Mouse (Mus musculus): ENCODE measurements at regions not wholly inside any gene's neighbourhood (a gene's known extent, or its start where the extent isn't known, plus 50 kb on each side); places are given as distances from the start of the nearest gene placed in this dataset.
A peak's percentile ranks its signal among the peaks of the same experiment; 100 is the strongest.

DNA sequence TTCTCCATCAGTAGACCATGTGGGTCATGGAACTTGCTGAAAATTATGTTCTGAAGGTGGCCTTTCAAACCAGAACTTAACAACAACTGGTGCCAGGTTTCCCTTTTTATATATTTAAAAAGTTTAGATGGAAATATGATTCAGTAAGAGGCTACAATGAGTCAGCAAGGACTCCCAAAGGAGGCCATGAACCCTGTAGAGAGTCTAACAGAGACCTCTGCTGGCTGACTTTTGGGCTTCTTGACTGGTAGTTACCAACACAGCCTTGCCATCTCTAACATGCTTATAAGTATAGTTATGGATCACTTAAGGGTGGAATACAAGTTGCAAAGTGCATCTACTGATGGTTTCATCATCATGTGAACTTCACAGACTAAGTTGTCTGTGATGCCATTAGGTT is 94.3 kb upstream of the Tle4 start:
- Histone ChIP-seq H3K36me3 (ENCODE audit: control insufficient read depth, insufficient read depth, low read length) (no peaks in the 10 kb centered on the region), H3K4me3 (ENCODE audit: low read depth, low read length) (no peak overlapping the region), H3K9ac (ENCODE audit: low read length) (no peak overlapping the region), H3K9me3 (replicated peaks; ENCODE audit: control insufficient read depth, low read length) (no peaks in the 10 kb centered on the region; the same call in 1 of the 2 replicates), H3K27ac (ENCODE audit: low read depth, low read length) (no peak overlapping the region), H3K4me1 (ENCODE audit: control insufficient read depth, insufficient read depth, low read length) (no peaks in the 10 kb centered on the region), H3K4me2 (ENCODE audit: low read length) (no peak overlapping the region), H3K27me3 (replicated peaks; ENCODE audit: control insufficient read depth, insufficient read depth, low read length) (no peaks in the 10 kb centered on the region)
- ATAC-seq = no peak
- no peak for DNase-seq (ENCODE audit: low spot score)

DNA sequence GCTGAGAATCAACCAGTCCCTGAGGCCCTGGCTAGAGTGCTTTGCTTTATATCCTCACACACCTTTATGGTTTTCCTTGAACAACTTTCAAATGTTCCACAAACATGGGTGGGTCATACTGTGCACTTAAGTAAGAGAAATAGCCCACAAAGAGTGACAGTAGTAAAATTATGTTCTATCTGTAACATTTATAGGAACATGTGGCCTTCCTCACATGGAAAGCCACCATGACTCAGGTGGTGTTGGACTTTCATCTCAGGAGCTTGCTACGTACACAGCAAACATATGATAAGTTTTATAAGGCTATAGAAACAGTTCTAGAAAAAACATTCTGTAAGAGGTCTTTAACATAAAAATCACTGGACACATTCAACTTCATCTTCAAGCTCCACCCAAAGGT is 87.8 kb upstream of the Tle4 start:
- Histone ChIP-seq H3K27me3 (replicated peaks; ENCODE audit: control insufficient read depth, insufficient read depth, low read length) (no peaks in the 10 kb centered on the region), H3K4me3 (ENCODE audit: low read depth, low read length) (no peak overlapping the region), H3K4me2 (ENCODE audit: low read length) (no peak overlapping the region), H3K36me3 (ENCODE audit: control insufficient read depth, insufficient read depth, low read length) (no peaks in the 10 kb centered on the region), H3K9me3 (replicated peaks; ENCODE audit: control insufficient read depth, low read length) (no peaks in the 10 kb centered on the region; the same call in 1 of the 2 replicates), H3K27ac (ENCODE audit: low read depth, low read length) (no peak overlapping the region), H3K9ac (ENCODE audit: low read length) (no peak overlapping the region), H3K4me1 (ENCODE audit: control insufficient read depth, insufficient read depth, low read length) (no peaks in the 10 kb centered on the region)
- ATAC-seq (no peak), DNase-seq (ENCODE audit: low spot score) (no peak)
- 94% methylated on average over 1 of the region's 1 CpGs for WGBS

DNA sequence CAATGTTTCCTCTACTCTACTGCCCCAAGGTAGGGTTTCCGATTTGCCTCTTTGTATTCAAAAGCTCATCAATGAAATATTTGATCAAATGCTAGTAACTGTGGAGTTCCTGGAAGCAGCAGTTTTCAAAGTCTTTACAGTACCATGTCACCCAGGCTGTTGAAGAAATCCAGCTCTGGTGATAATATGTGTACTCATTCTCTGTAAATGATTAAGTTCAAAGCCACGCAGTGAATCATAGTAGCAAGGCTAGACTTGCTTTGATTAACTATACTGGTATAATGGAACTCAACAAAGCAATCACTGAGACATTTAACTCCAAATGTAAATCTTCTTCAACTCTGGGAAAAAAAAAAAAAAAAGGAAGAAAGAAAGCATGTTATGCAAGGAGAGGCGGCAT is 86.8 kb upstream of the Tle4 start:
- Histone ChIP-seq H3K4me2 (ENCODE audit: low read length) (no peak overlapping the region), H3K27ac (ENCODE audit: low read depth, low read length) (no peak overlapping the region), H3K4me1 (ENCODE audit: control insufficient read depth, insufficient read depth, low read length) (no peaks in the 10 kb centered on the region), H3K9me3 (replicated peaks; ENCODE audit: control insufficient read depth, low read length) (no peaks in the 10 kb centered on the region; the same call in 1 of the 2 replicates), H3K9ac (ENCODE audit: low read length) (no peak overlapping the region), H3K27me3 (replicated peaks; ENCODE audit: control insufficient read depth, insufficient read depth, low read length) (no peaks in the 10 kb centered on the region), H3K4me3 (ENCODE audit: low read depth, low read length) (no peak overlapping the region), H3K36me3 (ENCODE audit: control insufficient read depth, insufficient read depth, low read length) (no peaks in the 10 kb centered on the region)
- no peak for ATAC-seq
- 84% methylated on average over 3 of the region's 3 CpGs for WGBS
- DNase-seq (ENCODE audit: low spot score) = no peak

DNA sequence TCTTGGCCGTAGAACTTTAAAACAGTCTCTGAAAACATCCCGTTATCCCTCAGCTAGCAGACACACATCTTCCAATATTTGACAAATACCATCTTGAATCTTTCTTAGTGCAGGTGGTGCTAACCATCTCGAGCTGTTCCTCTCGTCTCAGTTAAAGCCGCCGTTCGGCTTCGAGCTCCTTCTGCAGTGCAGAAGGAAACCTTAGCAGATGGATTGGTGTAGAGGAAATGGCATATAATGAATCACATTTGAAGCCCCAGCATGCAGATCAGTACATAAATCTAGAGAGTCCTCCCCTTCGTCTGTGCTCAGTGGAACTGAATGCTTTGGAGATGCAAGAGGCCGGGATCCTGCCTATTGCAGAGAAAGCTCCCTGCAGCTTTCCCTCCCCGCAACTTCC is 83.5 kb upstream of the Tle4 start:
- ATAC-seq = peak; percentile 57; the same call in 1 of the 2 replicates

DNA sequence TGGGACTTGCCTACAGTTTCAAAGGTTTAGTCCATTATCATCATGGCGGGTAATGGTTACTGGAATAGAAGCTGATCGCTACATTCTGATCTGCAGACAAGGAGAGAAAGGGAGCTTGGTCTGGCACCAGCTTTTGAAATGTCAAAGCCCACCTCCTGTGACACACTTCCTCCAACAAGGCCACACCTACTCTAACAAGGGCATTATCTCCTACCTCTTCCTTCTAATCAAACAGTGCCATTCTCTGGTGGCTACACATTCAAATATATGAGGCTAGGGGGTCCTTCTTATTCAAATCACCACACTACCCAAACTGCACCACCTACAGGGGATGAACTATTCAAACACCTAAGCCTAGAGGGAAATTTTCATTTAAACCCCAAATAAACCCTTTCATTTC is 81.9 kb upstream of the Tle4 start:
- H3K9me3 ChIP-seq (replicated peaks; ENCODE audit: control insufficient read depth, low read length) = no peaks in the 10 kb centered on the region
- no peaks in the 10 kb centered on the region for H3K27me3 ChIP-seq (replicated peaks; ENCODE audit: control insufficient read depth, insufficient read depth, low read length)
- H3K4me3 ChIP-seq (ENCODE audit: low read depth, low read length) = no peak overlapping the region
- no peak for DNase-seq (ENCODE audit: low spot score)
- H3K27ac ChIP-seq (ENCODE audit: low read depth, low read length) = no peak overlapping the region
- H3K9ac ChIP-seq (ENCODE audit: low read length) = no peak overlapping the region
- ATAC-seq = no peak
- H3K4me1 ChIP-seq (ENCODE audit: control insufficient read depth, insufficient read depth, low read length) = no peaks in the 10 kb centered on the region
- no peak overlapping the region for H3K4me2 ChIP-seq (ENCODE audit: low read length)
- WGBS = 84% methylated on average over 2 of the region's 2 CpGs
- H3K36me3 ChIP-seq (ENCODE audit: control insufficient read depth, insufficient read depth, low read length) = no peaks in the 10 kb centered on the region

More for the DNA sequence above, 83.5 kb upstream of the Tle4 start:
- no peaks in the 10 kb centered on the region for H3K27me3 ChIP-seq (replicated peaks; ENCODE audit: control insufficient read depth, insufficient read depth, low read length)
- H3K36me3 ChIP-seq (ENCODE audit: control insufficient read depth, insufficient read depth, low read length) = no peaks in the 10 kb centered on the region
- no peaks in the 10 kb centered on the region for H3K4me1 ChIP-seq (ENCODE audit: control insufficient read depth, insufficient read depth, low read length)
- H3K9me3 ChIP-seq (replicated peaks; ENCODE audit: control insufficient read depth, low read length) = no peaks in the 10 kb centered on the region
- H3K27ac ChIP-seq (ENCODE audit: low read depth, low read length) = no peak overlapping the region
- no peak overlapping the region for H3K9ac ChIP-seq (ENCODE audit: low read length)
- no peak overlapping the region for H3K4me2 ChIP-seq (ENCODE audit: low read length)
- DNase-seq (ENCODE audit: low spot score) = peak; percentile 73
- 88% methylated on average over 11 of the region's 11 CpGs for WGBS
- no peak overlapping the region for H3K4me3 ChIP-seq (ENCODE audit: low read depth, low read length)

DNA sequence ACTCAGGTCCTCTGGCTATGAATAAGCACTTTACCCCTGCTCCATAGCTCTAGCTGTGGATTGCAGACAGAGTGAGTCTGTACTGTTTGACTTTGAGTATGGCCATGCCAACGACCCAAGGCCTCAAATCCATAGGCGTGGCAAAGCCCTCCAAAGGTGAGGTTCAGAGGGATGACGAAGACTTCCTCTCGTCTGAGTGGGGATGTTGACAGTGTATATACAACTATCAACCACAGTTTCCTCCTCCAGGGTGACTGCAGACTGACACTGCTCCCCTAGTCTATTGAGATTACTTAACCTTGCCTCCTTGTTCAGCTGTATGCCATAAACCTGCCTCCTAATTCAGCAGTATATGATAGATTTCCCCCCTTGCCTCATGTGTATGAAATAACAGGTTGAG is 80.7 kb upstream of the Tle4 start:
- no peak overlapping the region for H3K9ac ChIP-seq (ENCODE audit: low read length)
- no peak overlapping the region for H3K4me3 ChIP-seq (ENCODE audit: low read depth, low read length)
- 95% methylated on average over 4 of the region's 4 CpGs for WGBS
- no peak for ATAC-seq
- H3K27me3 ChIP-seq (replicated peaks; ENCODE audit: control insufficient read depth, insufficient read depth, low read length) = no peaks in the 10 kb centered on the region
- H3K4me2 ChIP-seq (ENCODE audit: low read length) = no peak overlapping the region
- H3K36me3 ChIP-seq (ENCODE audit: control insufficient read depth, insufficient read depth, low read length) = no peaks in the 10 kb centered on the region
- no peak overlapping the region for H3K27ac ChIP-seq (ENCODE audit: low read depth, low read length)
- no peaks in the 10 kb centered on the region for H3K9me3 ChIP-seq (replicated peaks; ENCODE audit: control insufficient read depth, low read length)
- no peak for DNase-seq (ENCODE audit: low spot score)
- H3K4me1 ChIP-seq (ENCODE audit: control insufficient read depth, insufficient read depth, low read length) = no peaks in the 10 kb centered on the region

DNA sequence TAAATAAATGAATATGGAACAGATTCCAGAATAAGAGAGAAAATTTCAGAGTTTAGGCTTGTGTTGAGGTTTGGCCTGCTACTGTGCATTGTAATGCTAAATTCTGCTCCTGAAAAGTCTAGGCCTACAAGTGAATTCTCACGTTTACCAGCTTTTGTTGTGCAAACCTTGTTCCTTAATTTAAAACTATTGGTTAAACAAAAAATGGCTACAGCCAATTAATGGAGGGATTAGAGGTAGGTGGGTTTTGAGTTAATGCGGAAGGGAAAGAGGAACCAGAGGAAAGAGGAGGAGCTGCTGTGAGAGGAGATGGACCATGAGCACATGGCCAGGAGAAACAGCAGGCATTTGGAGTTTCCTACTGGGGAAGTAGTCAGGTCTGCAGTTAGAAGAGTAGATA is 79.1 kb upstream of the Tle4 start:
- 9% methylated on average over 2 of the region's 2 CpGs for WGBS
- Histone ChIP-seq H3K27me3 (replicated peaks; ENCODE audit: control insufficient read depth, insufficient read depth, low read length) (no peaks in the 10 kb centered on the region), H3K36me3 (ENCODE audit: control insufficient read depth, insufficient read depth, low read length) (no peaks in the 10 kb centered on the region), H3K27ac (ENCODE audit: low read depth, low read length) (no peak overlapping the region), H3K9ac (ENCODE audit: low read length) (no peak overlapping the region), H3K4me2 (ENCODE audit: low read length) (no peak overlapping the region), H3K9me3 (replicated peaks; ENCODE audit: control insufficient read depth, low read length) (no peaks in the 10 kb centered on the region), H3K4me1 (ENCODE audit: control insufficient read depth, insufficient read depth, low read length) (no peaks in the 10 kb centered on the region), H3K4me3 (ENCODE audit: low read depth, low read length) (no peak overlapping the region)
- ATAC-seq (no peak), DNase-seq (ENCODE audit: low spot score) (no peak)

DNA sequence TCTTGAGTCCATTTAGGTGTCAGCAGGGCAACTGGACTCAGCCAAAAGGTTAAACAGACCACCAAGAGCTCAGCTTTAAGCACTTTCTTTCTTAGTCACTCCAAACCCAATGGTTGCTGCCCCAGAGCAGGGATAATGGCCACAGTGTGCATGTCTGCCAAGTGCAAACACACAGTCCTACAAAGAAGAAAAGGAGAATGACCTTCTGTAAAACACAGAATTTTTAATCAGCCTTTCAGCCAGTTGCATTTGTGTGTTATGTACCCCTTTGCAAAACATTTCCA is 72.9 kb upstream of the Tle4 start:
- no peak overlapping the region for H3K9ac ChIP-seq (ENCODE audit: low read length)
- H3K4me1 ChIP-seq (ENCODE audit: control insufficient read depth, insufficient read depth, low read length) = peaks cover 8% of the 10 kb centered on the region; the same call in 1 of the 2 replicates
- H3K4me2 ChIP-seq (ENCODE audit: low read length) = peak overlapping the region; percentile 20

DNA sequence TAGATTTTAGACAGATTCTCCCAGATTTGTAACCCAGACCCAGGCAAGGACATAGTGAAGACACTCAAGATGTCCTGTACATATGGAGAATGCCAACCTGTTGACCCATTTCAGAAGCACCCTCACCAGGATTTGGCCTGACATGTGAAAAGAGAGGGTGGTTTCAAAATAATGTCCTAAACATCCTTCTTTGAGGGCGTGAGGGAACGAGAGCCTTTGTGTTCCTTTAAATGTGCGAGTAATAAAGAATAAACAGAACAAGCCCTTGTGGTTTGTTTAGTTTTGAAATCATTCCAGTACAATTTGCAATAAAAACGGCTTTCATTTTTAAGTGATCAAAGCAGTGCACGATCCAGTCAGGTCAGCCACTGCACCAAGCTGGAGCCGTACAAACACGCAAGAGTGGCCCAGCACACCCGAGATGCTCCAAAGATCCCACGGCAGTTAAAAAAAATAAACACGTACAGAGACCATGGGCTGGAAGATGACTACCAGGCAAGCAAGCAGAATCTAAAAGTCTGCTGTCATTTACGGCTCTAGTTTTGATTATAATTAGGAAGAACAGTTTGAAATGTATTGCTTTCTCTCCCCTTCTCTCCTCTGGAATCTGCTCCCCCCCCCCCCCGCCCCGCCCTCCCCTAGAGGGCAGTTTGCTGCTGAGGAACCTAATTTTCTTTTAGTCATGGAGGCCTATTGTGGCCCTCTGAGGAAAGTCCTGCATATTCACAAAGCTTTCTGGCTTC is 72.4 kb upstream of the Tle4 start:
- WGBS = 16% methylated on average over 11 of the region's 13 CpGs
- Histone ChIP-seq H3K4me1 (ENCODE audit: control insufficient read depth, insufficient read depth, low read length) (peaks cover 8% of the 10 kb centered on the region; the same call in 1 of the 2 replicates), H3K36me3 (ENCODE audit: control insufficient read depth, insufficient read depth, low read length) (no peaks in the 10 kb centered on the region), H3K27ac (ENCODE audit: low read depth, low read length) (no peak overlapping the region), H3K27me3 (replicated peaks; ENCODE audit: control insufficient read depth, insufficient read depth, low read length) (no peaks in the 10 kb centered on the region), H3K9me3 (replicated peaks; ENCODE audit: control insufficient read depth, low read length) (no peaks in the 10 kb centered on the region), H3K9ac (ENCODE audit: low read length) (no peak overlapping the region), H3K4me3 (ENCODE audit: low read depth, low read length) (no peak overlapping the region), H3K4me2 (ENCODE audit: low read length) (peak overlapping the region; percentile 20)
- ATAC-seq = peak; percentile 51
- DNase-seq (ENCODE audit: low spot score) = no peak

More for the DNA sequence above, 72.9 kb upstream of the Tle4 start:
- ATAC-seq (peak; percentile 75; the same call in 1 of the 2 replicates), DNase-seq (ENCODE audit: low spot score) (peak; percentile 71)
- no peaks in the 10 kb centered on the region for H3K27me3 ChIP-seq (replicated peaks; ENCODE audit: control insufficient read depth, insufficient read depth, low read length)
- no peaks in the 10 kb centered on the region for H3K36me3 ChIP-seq (ENCODE audit: control insufficient read depth, insufficient read depth, low read length)
- no peak overlapping the region for H3K4me3 ChIP-seq (ENCODE audit: low read depth, low read length)
- no peak overlapping the region for H3K27ac ChIP-seq (ENCODE audit: low read depth, low read length)
- no peaks in the 10 kb centered on the region for H3K9me3 ChIP-seq (replicated peaks; ENCODE audit: control insufficient read depth, low read length)
